Mouse (Mus musculus): ENCODE measurements around the gene Epha3.

DNA sequence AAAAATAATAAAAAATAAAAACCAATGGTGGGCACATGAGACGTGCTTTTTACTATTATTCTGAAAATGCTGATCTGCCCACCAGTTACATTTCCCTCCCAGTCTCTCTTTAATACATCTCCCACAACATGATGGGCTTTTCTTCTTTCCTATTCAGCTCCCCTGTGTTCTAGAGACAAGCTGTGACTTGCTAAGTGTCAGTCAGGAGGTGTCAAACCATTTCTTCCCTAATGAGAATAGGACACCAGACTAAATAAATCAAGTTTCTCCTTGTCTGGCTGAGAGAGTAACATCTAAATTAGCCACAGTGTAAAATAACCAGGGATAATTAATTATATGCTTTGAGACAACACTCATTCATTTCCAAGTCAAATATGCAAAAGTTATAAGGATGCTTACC, 144.7 kb downstream of the Epha3 start:
- no peak for TF ChIP-seq CTCF (IDR thresholded peaks at IDR 0.05; ENCODE audit: control insufficient read depth, insufficient read depth, insufficient replicate concordance, low read depth, low read length)
- TF ChIP-seq POLR2A (IDR thresholded peaks at IDR 0.05; ENCODE audit: control insufficient read depth, low read depth, low read length), result no peak

Data from testis, adult 2 months (tissue).